Mouse (Mus musculus) forelimb bud, embryonic 11.5 days (tissue): ENCODE results near the gene Gm16181.

Experiments
- DNase-seq: peaks from one replicate; pipeline ENCODE4 v3.0.0-alpha.2; 2012; ENCODE audit warnings: low read depth, low spot score

The Gm16181 gene

GRCm38 (mm10) chr17:35269653-35270347 lies 49.2 kb downstream of the Gm16181 start:
- DNase-seq: peak; percentile 80

- DNase-seq: no peak
Measured at GRCm38 (mm10) chr17:35272249-35272648, 51.6 kb downstream of the Gm16181 start.
